Mouse (Mus musculus) bone marrow, adult 2 months (tissue): ENCODE data around the gene Drg2.
"Not testable (repeated sequence)": the region's sequence is repeated elsewhere in the genome, so short reads cannot be mapped to it uniquely, and the experiment has no call there.

Source experiments
- CTCF ChIP-seq: fragments of 200-500 bp; IDR thresholded peaks from 2 replicates; pipeline ENCODE4 v1.5.1; 2011; ENCODE audit warnings: low read length, control low read depth; ENCODE audit not compliant: control insufficient read depth, insufficient read depth
- POLR2A ChIP-seq: fragments of 200-500 bp; IDR thresholded peaks from 2 replicates; pipeline ENCODE4 v1.6.1; 2011; ENCODE audit warnings: low read depth, mild to moderate bottlenecking, control low read depth, low read length, borderline replicate concordance; ENCODE audit not compliant: control insufficient read depth

DNA sequence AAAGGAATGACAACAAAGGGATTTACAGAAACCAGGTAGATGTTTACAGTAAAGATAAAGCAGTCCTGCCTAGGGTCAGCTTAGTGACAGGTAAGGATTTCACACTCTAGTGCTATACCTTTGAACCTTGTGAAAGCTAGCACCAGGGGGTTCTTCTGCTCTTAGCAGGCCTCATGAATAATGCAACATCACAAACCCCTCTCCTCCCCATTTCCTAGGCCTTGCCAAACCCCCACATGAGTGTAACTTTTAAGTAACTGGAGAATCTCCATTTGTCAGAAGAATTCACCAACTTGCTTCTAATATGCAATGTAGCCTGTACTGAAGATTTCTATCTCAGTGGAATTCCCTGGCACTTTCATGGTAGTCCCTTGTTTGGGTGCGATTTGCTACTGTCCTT lies 14.8 kb upstream of the Drg2 start:
- TF ChIP-seq CTCF, POLR2A: not testable (repeated sequence)
